Mouse (Mus musculus) midbrain, embryonic 11.5 days (tissue): ENCODE measurements around the gene G2e3. TPM values are rescaled to one million over a fixed set of nuclear protein-coding genes. Genes with fewer than 3 reads are reported as not detected.

Experiments used
- ATAC-seq: fragments of 200-750 bp; cut with Nextera tagmentation; 2 replicates; pipeline ENCODE4 v1.8.0; 2017; ENCODE audit warnings: moderate TSS enrichment, moderate library complexity; ENCODE audit not compliant: low FRiP score
- DNase-seq: peaks from one replicate; pipeline ENCODE4 v3.0.0; 2015; ENCODE audit warnings: low spot score; ENCODE audit errors: missing footprints
- H3K27ac ChIP-seq: fragments of 300-500 bp; sonication (generic); 2 replicates; pipeline ENCODE4 v1.5.1; 2014; ENCODE audit warnings: low read depth, low read length
- H3K27me3 ChIP-seq: fragments of 300-500 bp; sonication (generic); 2 replicates; pipeline ENCODE4 v1.6.1; 2014; ENCODE audit warnings: mild to moderate bottlenecking, low read length, moderate library complexity, mixed read lengths; ENCODE audit not compliant: control insufficient read depth, insufficient read depth
- H3K36me3 ChIP-seq: fragments of 300-500 bp; sonication (generic); 2 replicates; pipeline ENCODE4 v1.6.1; 2014; ENCODE audit warnings: mild to moderate bottlenecking, low read length, moderate library complexity, mixed read lengths; ENCODE audit not compliant: control insufficient read depth, insufficient read depth
- H3K4me1 ChIP-seq: fragments of 300-500 bp; sonication (generic); 2 replicates; pipeline ENCODE4 v1.6.1; 2014; ENCODE audit warnings: low read length; ENCODE audit not compliant: control insufficient read depth, insufficient read depth
- H3K4me2 ChIP-seq: fragments of 300-500 bp; sonication (generic); 2 replicates; pipeline ENCODE4 v1.6.1; 2014; ENCODE audit warnings: mild to moderate bottlenecking, moderate library complexity
- H3K4me3 ChIP-seq: fragments of 300-500 bp; sonication (generic); 2 replicates; pipeline ENCODE4 v1.5.1; 2014; ENCODE audit warnings: low read depth, low read length
- H3K9ac ChIP-seq: fragments of 300-500 bp; sonication (generic); 2 replicates; pipeline ENCODE4 v1.6.1; 2014; ENCODE audit warnings: low read length
- H3K9me3 ChIP-seq: fragments of 300-500 bp; sonication (generic); 2 replicates; pipeline ENCODE4 v1.6.1; 2016; ENCODE audit warnings: low read length; ENCODE audit not compliant: control insufficient read depth
- WGBS: fragments of 180-500 bp; shearing (Covaris S2); extraction: QIAGEN DNeasy Blood & Tissue Kit; methylation state at CpG from one replicate; pipeline ENCODE4 v1.1.7; 2014; 5-methylcytosine and 5-hydroxymethylcytosine counted together
- polyA plus RNA-seq: library from polyadenylated mRNA; unstranded; fragments of >200 nt; fragmentation: Nextera tagmentation; extraction: Ambion mirVana; gene quantifications from 2 replicates; pipeline ENCODE4 v1.2.1, GENCODE M21; 2014

The G2e3 gene
- 48.5 and 49.3 TPM in 2 replicates for polyA plus RNA-seq

- peak; percentile 98 for DNase-seq
- ATAC-seq = peak; percentile 97
- Histone ChIP-seq H3K4me3 (peak within 1 kb of the TSS; percentile 71), H3K36me3 (peaks cover 4% of the 10 kb centered on the region; the same call in 1 of the 2 replicates), H3K9ac (peak within 1 kb of the TSS; percentile 90), H3K4me2 (peak within 1 kb of the TSS; percentile 52), H3K4me1 (peaks cover 11% of the 10 kb centered on the region; the same call in 1 of the 2 replicates), H3K27me3 (no peaks in the 10 kb centered on the region), H3K27ac (peak within 1 kb of the TSS; percentile 97), H3K9me3 (no peaks in the 10 kb centered on the region)
- WGBS = under 1% methylated on average over 70 of the region's 70 CpGs
Observed at GRCm38 (mm10) chr12:51347988-51348697, at the start of gene G2e3. G2e3 (plus strand) TSS chr12:51348061.

GRCm38 (mm10) chr12:51323604-51324003 lies 24.3 kb upstream of the G2e3 start:
- WGBS = 91% methylated on average over 3 of the region's 3 CpGs
- no peaks in the 10 kb centered on the region for H3K9me3 ChIP-seq
- no peak for DNase-seq

DNA sequence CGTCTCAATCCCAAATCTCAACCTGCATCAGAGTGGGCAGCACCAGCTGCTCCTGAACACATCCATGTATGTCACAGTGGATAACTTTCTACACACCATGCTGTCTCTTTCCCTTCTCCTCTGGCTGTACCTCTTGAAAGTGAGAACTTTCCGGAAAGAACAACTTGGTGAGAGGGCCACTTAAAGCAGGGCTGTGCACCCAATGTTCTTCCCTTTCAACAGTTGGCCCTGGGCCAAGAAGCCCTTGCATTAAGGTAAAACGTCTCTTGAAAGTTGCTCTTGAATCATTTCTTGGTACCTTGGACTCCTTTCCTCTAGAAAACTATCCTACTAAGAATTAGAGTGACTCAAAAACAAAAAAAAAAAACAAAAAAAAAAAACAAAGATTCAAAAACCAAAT lies 21.0 kb upstream of the G2e3 start:
- H3K4me1 ChIP-seq = no peaks in the 10 kb centered on the region
- H3K27ac ChIP-seq = no peak overlapping the region
- DNase-seq (no peak), ATAC-seq (no peak)
- no peak overlapping the region for H3K4me2 ChIP-seq
- WGBS = 90% methylated on average over 3 of the region's 3 CpGs
- no peaks in the 10 kb centered on the region for H3K27me3 ChIP-seq
- no peak overlapping the region for H3K4me3 ChIP-seq
- H3K9me3 ChIP-seq = no peaks in the 10 kb centered on the region
- no peak overlapping the region for H3K9ac ChIP-seq
- H3K36me3 ChIP-seq = no peaks in the 10 kb centered on the region

More at GRCm38 (mm10) chr12:51323604-51324003, 24.3 kb upstream of the G2e3 start:
- Histone ChIP-seq H3K9ac (no peak overlapping the region), H3K36me3 (no peaks in the 10 kb centered on the region), H3K4me3 (no peak overlapping the region), H3K4me2 (no peak overlapping the region), H3K27ac (no peak overlapping the region), H3K27me3 (no peaks in the 10 kb centered on the region), H3K4me1 (no peaks in the 10 kb centered on the region)
- no peak for ATAC-seq

DNA sequence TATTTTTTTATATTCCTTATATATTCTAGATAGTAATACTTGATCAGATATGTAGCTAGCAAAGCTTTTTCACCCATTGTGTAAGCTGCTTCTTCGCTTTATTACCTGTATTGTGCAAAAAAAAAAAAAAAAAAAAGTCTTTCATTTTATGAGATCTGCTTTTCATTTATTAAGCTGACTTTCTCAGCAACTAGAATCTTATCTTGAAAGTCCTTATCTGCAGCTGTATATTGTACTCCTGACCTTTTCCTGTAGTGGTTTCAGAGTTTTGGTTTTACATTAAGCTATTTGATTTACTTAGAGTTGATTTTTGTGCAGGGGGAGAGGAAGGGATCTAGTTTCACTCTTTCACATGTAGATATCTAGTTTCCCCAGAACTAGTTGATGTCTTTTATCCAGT lies 10.8 kb upstream of the G2e3 start:
- no peak overlapping the region for H3K4me2 ChIP-seq
- no peaks in the 10 kb centered on the region for H3K9me3 ChIP-seq
- H3K9ac ChIP-seq = no peak overlapping the region
- H3K27me3 ChIP-seq = no peaks in the 10 kb centered on the region
- H3K27ac ChIP-seq = no peak overlapping the region
- WGBS = 90% methylated on average over 1 of the region's 1 CpGs
- no peak overlapping the region for H3K4me3 ChIP-seq
- no peaks in the 10 kb centered on the region for H3K4me1 ChIP-seq
- no peaks in the 10 kb centered on the region for H3K36me3 ChIP-seq
- DNase-seq (no peak), ATAC-seq (no peak)

DNA sequence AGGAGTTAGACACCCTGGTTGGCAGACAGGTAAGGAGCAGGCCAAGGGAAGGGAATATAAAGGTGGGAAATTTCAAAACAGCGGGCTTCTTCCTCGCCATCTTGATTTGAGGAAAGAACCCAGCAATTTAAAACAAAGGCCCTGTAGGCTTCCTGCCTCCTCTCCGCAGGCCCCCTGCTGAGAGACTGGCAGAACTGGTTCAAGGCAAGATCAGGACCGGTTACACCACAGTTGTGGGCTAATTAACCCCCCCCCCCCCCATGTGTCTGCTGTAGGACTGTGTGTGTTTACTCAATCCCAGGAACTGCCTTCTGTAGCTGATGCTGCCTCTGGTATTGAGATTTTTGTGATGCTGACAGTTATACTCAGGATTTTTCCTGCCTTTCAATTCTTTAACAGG lies 1.7 kb upstream of the G2e3 start:
- no peak overlapping the region for H3K9ac ChIP-seq
- no peaks in the 10 kb centered on the region for H3K27me3 ChIP-seq
- no peak overlapping the region for H3K27ac ChIP-seq
- WGBS = 44% methylated on average over 4 of the region's 4 CpGs
- no peaks in the 10 kb centered on the region for H3K36me3 ChIP-seq
- no peaks in the 10 kb centered on the region for H3K9me3 ChIP-seq
- H3K4me3 ChIP-seq = no peak overlapping the region
- DNase-seq (peak; percentile 54), ATAC-seq (no peak)
- no peak overlapping the region for H3K4me2 ChIP-seq
- peaks cover 11% of the 10 kb centered on the region; the same call in 1 of the 2 replicates for H3K4me1 ChIP-seq

- 1% methylated on average over 10 of the region's 10 CpGs for WGBS
- Histone ChIP-seq H3K4me1 (peaks cover 11% of the 10 kb centered on the region; the same call in 1 of the 2 replicates), H3K27ac (peak overlapping the region; percentile 97), H3K36me3 (peaks cover 4% of the 10 kb centered on the region), H3K9ac (peak overlapping the region; percentile 90), H3K4me3 (peak overlapping the region; percentile 71), H3K27me3 (no peaks in the 10 kb centered on the region), H3K4me2 (peak overlapping the region; percentile 52), H3K9me3 (no peaks in the 10 kb centered on the region)
- DNase-seq (no peak), ATAC-seq (peak; percentile 53)
Observed at GRCm38 (mm10) chr12:51348698-51348998, 787 bp downstream of the G2e3 start.

DNA sequence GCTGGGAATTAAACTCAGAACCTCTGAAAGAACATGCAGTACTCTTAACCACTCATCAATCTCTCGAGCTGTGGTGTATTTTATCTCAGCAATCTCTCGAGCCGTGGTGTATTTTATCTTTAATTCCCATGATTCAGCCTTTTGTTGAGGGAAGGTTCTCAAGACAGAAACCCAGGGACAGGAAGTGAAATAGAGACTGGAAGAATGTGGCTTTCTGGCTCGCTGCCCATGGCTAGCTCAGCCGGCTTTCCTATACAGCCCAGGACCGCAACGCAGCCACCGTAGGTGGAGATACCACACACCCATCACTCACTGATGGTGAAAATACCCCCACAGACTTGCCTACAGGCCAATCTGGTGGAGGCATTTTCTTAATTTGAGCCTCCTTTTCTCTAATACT lies 7.4 kb downstream of the G2e3 start:
- H3K36me3 ChIP-seq = peaks cover 23% of the 10 kb centered on the region
- ATAC-seq (no peak), DNase-seq (peak; percentile 81)
- 89% methylated on average over 8 of the region's 8 CpGs for WGBS
- H3K27me3 ChIP-seq = no peaks in the 10 kb centered on the region
- no peak overlapping the region for H3K9ac ChIP-seq
- H3K9me3 ChIP-seq = no peaks in the 10 kb centered on the region
- no peak overlapping the region for H3K27ac ChIP-seq
- peaks cover 3% of the 10 kb centered on the region; the same call in 1 of the 2 replicates for H3K4me1 ChIP-seq
- H3K4me3 ChIP-seq = no peak overlapping the region
- H3K4me2 ChIP-seq = no peak overlapping the region

DNA sequence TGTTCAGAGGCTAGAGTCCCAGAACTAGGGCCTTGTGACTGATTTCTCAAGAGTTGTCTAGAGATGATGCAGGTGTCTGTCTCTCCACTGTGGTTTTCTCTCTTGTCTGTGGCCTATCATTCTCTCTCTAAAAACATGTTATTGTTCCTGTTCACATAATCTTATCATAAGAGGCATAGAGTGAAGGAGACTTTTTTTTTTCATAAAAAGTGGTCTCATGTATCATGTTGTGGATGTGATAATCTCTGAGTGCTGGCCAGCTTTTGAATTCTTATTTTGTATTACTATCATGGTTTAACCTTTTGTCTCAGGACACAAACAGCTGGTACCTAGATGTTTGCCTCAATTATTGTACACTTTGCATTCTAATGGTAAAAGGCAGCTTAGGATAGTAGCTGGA lies 13.4 kb downstream of the G2e3 start:
- ATAC-seq (no peak), DNase-seq (peak; percentile 84)
- no peak overlapping the region for H3K27ac ChIP-seq
- no peaks in the 10 kb centered on the region for H3K27me3 ChIP-seq
- H3K9me3 ChIP-seq = no peaks in the 10 kb centered on the region
- no peaks in the 10 kb centered on the region for H3K4me1 ChIP-seq
- H3K4me3 ChIP-seq = no peak overlapping the region
- H3K9ac ChIP-seq = no peak overlapping the region
- peaks cover 17% of the 10 kb centered on the region for H3K36me3 ChIP-seq
- no peak overlapping the region for H3K4me2 ChIP-seq

DNA sequence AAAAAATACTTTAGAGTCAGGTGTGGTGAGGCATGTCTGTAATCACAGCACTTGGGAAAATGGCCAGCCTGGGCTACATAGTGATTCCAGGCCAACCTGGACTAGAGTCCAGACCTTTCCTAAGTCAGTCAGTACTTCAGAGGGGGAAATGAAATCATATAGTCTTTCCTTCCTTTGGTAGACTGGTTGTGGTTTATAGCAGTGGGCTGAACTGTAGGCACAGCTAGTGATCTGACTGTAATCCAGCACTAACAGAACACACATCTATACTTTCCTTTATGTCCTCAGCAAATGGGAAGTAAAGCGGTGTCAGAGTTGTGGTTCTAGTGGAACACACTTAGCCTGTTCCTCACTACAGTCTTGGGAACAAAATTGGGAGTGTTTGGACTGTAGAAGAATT lies 15.0 kb downstream of the G2e3 start:
- Histone ChIP-seq H3K27me3 (no peaks in the 10 kb centered on the region), H3K4me3 (no peak overlapping the region), H3K9ac (no peak overlapping the region), H3K27ac (no peak overlapping the region), H3K36me3 (peaks cover 17% of the 10 kb centered on the region), H3K4me2 (no peak overlapping the region), H3K9me3 (no peaks in the 10 kb centered on the region), H3K4me1 (no peaks in the 10 kb centered on the region)
- DNase-seq = peak; percentile 60
- 97% methylated on average over 1 of the region's 1 CpGs for WGBS
- ATAC-seq = no peak
